ENCODE assay signal across 26 mouse cellular contexts in genomic region chr5:120550137-120550536, GRCm38 (mm10). TPM values are rescaled to one million over a fixed set of nuclear protein-coding genes. Genes with fewer than 3 reads are reported as not detected.
A peak's percentile ranks its signal among the peaks of the same experiment; 100 is the strongest.
DNase-seq lines count a peak whose midpoint lies in the region; ATAC-seq lines count a peak whose summit lies in the region.
"Had no signal": no experiment of that assay in that cellular context is flagged by ENCODE, and none has a peak within 500 bp of the region (broad histone marks: within the 10 kb centered on the region; RNA-seq: fewer than 3 reads in every experiment).

No protein-coding gene starts in this region.

- no peak overlapping the region for H3K9ac ChIP-seq in hindbrain, embryonic 13.5 days
- no peak overlapping the region for H3K9ac ChIP-seq in hindbrain, embryonic 16.5 days (ENCODE audit: low read depth, low read length)
- H3K9ac ChIP-seq: embryonic facial prominence, embryonic 13.5 days; forebrain, embryonic 12.5 days; heart, embryonic 15.5 days; limb, embryonic 12.5 days; midbrain, embryonic 13.5 days; neural tube, embryonic 13.5 days had no signal

- H3K4me2 ChIP-seq in hindbrain, embryonic 13.5 days, result no peak overlapping the region
- no peak overlapping the region for H3K4me2 ChIP-seq in hindbrain, embryonic 16.5 days (ENCODE audit: low read length)
- H3K4me2 ChIP-seq: embryonic facial prominence, embryonic 13.5 days; forebrain, embryonic 12.5 days; heart, embryonic 15.5 days; limb, embryonic 12.5 days; liver, embryonic 11.5 days; midbrain, embryonic 13.5 days; neural tube, embryonic 13.5 days had no signal

- H3K36me3 ChIP-seq in hindbrain, embryonic 13.5 days, result peaks cover 65% of the 10 kb centered on the region
- peaks cover 15% of the 10 kb centered on the region for H3K36me3 ChIP-seq in hindbrain, embryonic 16.5 days (ENCODE audit: control insufficient read depth, insufficient read depth, low read length)
- peaks cover 48% of the 10 kb centered on the region for H3K36me3 ChIP-seq in embryonic facial prominence, embryonic 10.5 days (replicated peaks)

- WGBS in hindbrain, embryonic 13.5 days, result 90% methylated on average over 5 of the region's 5 CpGs
- 94% methylated on average over 5 of the region's 5 CpGs for WGBS in hindbrain, embryonic 16.5 days
- WGBS in embryonic facial prominence, embryonic 10.5 days, result 84% methylated on average over 5 of the region's 5 CpGs

- no peak overlapping the region for H3K27ac ChIP-seq in hindbrain, embryonic 13.5 days
- H3K27ac ChIP-seq in hindbrain, embryonic 16.5 days (ENCODE audit: low read depth, low read length), result no peak overlapping the region
- no peak overlapping the region for H3K27ac ChIP-seq in embryonic facial prominence, embryonic 10.5 days (replicated peaks)
- H3K27ac ChIP-seq: embryonic facial prominence, embryonic 13.5 days; forebrain, embryonic 12.5 days; heart, embryonic 10.5 days; heart, embryonic 15.5 days; limb, embryonic 12.5 days; midbrain, embryonic 13.5 days; neural tube, embryonic 13.5 days had no signal

- H3K9me3 ChIP-seq in hindbrain, embryonic 13.5 days, result no peaks in the 10 kb centered on the region
- no peaks in the 10 kb centered on the region for H3K9me3 ChIP-seq in hindbrain, embryonic 16.5 days (ENCODE audit: control insufficient read depth, low read length)
- no peaks in the 10 kb centered on the region for H3K9me3 ChIP-seq in embryonic facial prominence, embryonic 10.5 days
- H3K9me3 ChIP-seq: embryonic facial prominence, embryonic 13.5 days; forebrain, embryonic 12.5 days; G1E; heart, embryonic 10.5 days; heart, embryonic 15.5 days; limb, embryonic 12.5 days; megakaryocyte, embryonic 14.5 days; midbrain, embryonic 13.5 days; neural tube, embryonic 13.5 days had no signal

- peak; percentile 30 for DNase-seq in 3T3-L1 (ENCODE audit: low read depth, low spot score)
- peak; percentile 60 to 67 for DNase-seq in kidney, adult 8-10 months
- DNase-seq in kidney, postnatal 14 days, result peak; percentile 52
- DNase-seq in embryonic facial prominence, embryonic 10.5 days (ENCODE audit: low spot score), result no peak
- no peak for DNase-seq in urinary bladder, postnatal 4 days (ENCODE audit: low spot score in 2 of 2)
- DNase-seq: adrenal gland, postnatal 14 days; cerebellum, adult 11-12 months; cerebellum, adult 9-11 months; embryo, embryonic 11 days; gastrocnemius, postnatal 14 days; heart, adult 11 months; lung, postnatal 36 days; right cerebral cortex, postnatal 4 days had no signal

- H3K4me1 ChIP-seq in hindbrain, embryonic 13.5 days (replicated peaks), result no peaks in the 10 kb centered on the region
- H3K4me1 ChIP-seq in hindbrain, embryonic 16.5 days (ENCODE audit: control insufficient read depth, insufficient read depth, low read depth, low read length), result no peaks in the 10 kb centered on the region
- H3K4me1 ChIP-seq in embryonic facial prominence, embryonic 10.5 days, result peaks cover 25% of the 10 kb centered on the region
- H3K4me1 ChIP-seq: forebrain, embryonic 12.5 days; limb, embryonic 12.5 days; midbrain, embryonic 13.5 days; neural tube, embryonic 13.5 days had no signal

- 0 out of 2 replicates have a peak, but pooled peaks have one; percentile 5 for ATAC-seq in hindbrain, embryonic 13.5 days (ENCODE audit: low FRiP score)
- ATAC-seq in hindbrain, embryonic 16.5 days, result no peak
- no peak for ATAC-seq in inflammation-experienced regulatory T-cells, adult 6 months
- ATAC-seq: midbrain, embryonic 13.5 days had no signal

- no peak overlapping the region for H3K4me3 ChIP-seq in hindbrain, embryonic 13.5 days
- no peak overlapping the region for H3K4me3 ChIP-seq in hindbrain, embryonic 16.5 days (ENCODE audit: low read length)
- H3K4me3 ChIP-seq in embryonic facial prominence, embryonic 10.5 days, result no peak overlapping the region
- H3K4me3 ChIP-seq: embryonic facial prominence, embryonic 13.5 days; forebrain, embryonic 12.5 days; heart, embryonic 10.5 days; heart, embryonic 15.5 days; limb, embryonic 12.5 days; megakaryocyte, embryonic 14.5 days; midbrain, embryonic 13.5 days; neural tube, embryonic 13.5 days had no signal

- no peaks in the 10 kb centered on the region for H3K27me3 ChIP-seq in hindbrain, embryonic 13.5 days
- H3K27me3 ChIP-seq in hindbrain, embryonic 16.5 days (replicated peaks; ENCODE audit: control insufficient read depth, insufficient read depth, low read length), result no peaks in the 10 kb centered on the region
- no peaks in the 10 kb centered on the region for H3K27me3 ChIP-seq in embryonic facial prominence, embryonic 10.5 days (replicated peaks; ENCODE audit: low read depth, poor library complexity, severe bottlenecking)
- H3K27me3 ChIP-seq: embryonic facial prominence, embryonic 13.5 days; forebrain, embryonic 12.5 days; heart, embryonic 15.5 days; limb, embryonic 12.5 days; megakaryocyte, embryonic 14.5 days; midbrain, embryonic 13.5 days; neural tube, embryonic 13.5 days had no signal

RNA-seq across cellular contexts. Expression of gene Tpcn1, which starts 38.3 kb away (rescaled TPM):
- 18.2 and 18.7 TPM in 2 replicates for polyA plus RNA-seq in hindbrain, embryonic 13.5 days (2015; fragmentation: Nextera tagmentation; extraction: Ambion mirVana)
- polyA plus RNA-seq in hindbrain, embryonic 16.5 days (2015; fragmentation: Nextera tagmentation; extraction: Ambion mirVana), result 15.1 and 17.4 TPM in 2 replicates
- polyA plus RNA-seq in embryonic facial prominence, embryonic 10.5 days (2016; fragmentation: Nextera tagmentation; extraction: Ambion mirVana), result 11.9 and 12.3 TPM in 2 replicates
- 10 to 100 TPM in 2 of 3 experiments, 1 to 10 TPM in 1; 6.4 to 15.8 (median 12.6) TPM for polyA plus RNA-seq in inflammation-experienced regulatory T-cells, adult 6 months (2017; shearing (Covaris generic))

RNA-seq across cellular contexts. Expression of gene Iqcd, which starts 38.7 kb away (rescaled TPM):
- polyA plus RNA-seq in hindbrain, embryonic 13.5 days (2015; fragmentation: Nextera tagmentation; extraction: Ambion mirVana), result 2.4 and 2.6 TPM in 2 replicates
- polyA plus RNA-seq in hindbrain, embryonic 16.5 days (2015; fragmentation: Nextera tagmentation; extraction: Ambion mirVana), result 2.0 and 2.4 TPM in 2 replicates
- 0.65 and 0.81 TPM in 2 replicates for polyA plus RNA-seq in embryonic facial prominence, embryonic 10.5 days (2016; fragmentation: Nextera tagmentation; extraction: Ambion mirVana)
- under 1 TPM in 1 of 3 experiments, not detected in 2; 0.91 TPM for polyA plus RNA-seq in inflammation-experienced regulatory T-cells, adult 6 months (2017; shearing (Covaris generic))

RNA-seq across cellular contexts. Expression of gene Slc8b1, which starts 39.2 kb away (rescaled TPM):
- 2.5 and 4.1 TPM in 2 replicates for polyA plus RNA-seq in hindbrain, embryonic 13.5 days (2015; fragmentation: Nextera tagmentation; extraction: Ambion mirVana)
- 2.3 and 2.7 TPM in 2 replicates for polyA plus RNA-seq in hindbrain, embryonic 16.5 days (2015; fragmentation: Nextera tagmentation; extraction: Ambion mirVana)
- 4.1 and 5.2 TPM in 2 replicates for polyA plus RNA-seq in embryonic facial prominence, embryonic 10.5 days (2016; fragmentation: Nextera tagmentation; extraction: Ambion mirVana)
- 10 to 100 TPM in 1 of 3 experiments, 1 to 10 TPM in 2; 6.1 to 14.5 (median 7.3) TPM for polyA plus RNA-seq in inflammation-experienced regulatory T-cells, adult 6 months (2017; shearing (Covaris generic))

RNA-seq across cellular contexts. Expression of gene Plbd2, which starts 46.7 kb away (rescaled TPM):
- 31.8 and 32.3 TPM in 2 replicates for polyA plus RNA-seq in hindbrain, embryonic 13.5 days (2015; fragmentation: Nextera tagmentation; extraction: Ambion mirVana)
- 37.6 and 39.0 TPM in 2 replicates for polyA plus RNA-seq in hindbrain, embryonic 16.5 days (2015; fragmentation: Nextera tagmentation; extraction: Ambion mirVana)
- 35.5 and 37.8 TPM in 2 replicates for polyA plus RNA-seq in embryonic facial prominence, embryonic 10.5 days (2016; fragmentation: Nextera tagmentation; extraction: Ambion mirVana)
- 1 to 10 TPM; 3.2 to 5.7 (median 3.5) TPM for polyA plus RNA-seq in inflammation-experienced regulatory T-cells, adult 6 months (2017; shearing (Covaris generic))

Comparison
In these comparisons a context has a peak if more than half of its experiments do, and no peak if none do; other contexts are left out.
1. DNase-seq: peak in 3T3-L1 (single experiment), kidney, adult 8-10 months (2 of 2) and kidney, postnatal 14 days (single experiment); none in embryonic facial prominence, embryonic 10.5 days (single experiment) and urinary bladder, postnatal 4 days (0 of 2).